Mouse (Mus musculus) intestine, embryonic 14.5 days (tissue): ENCODE results near the gene 1700012P22Rik. TPM values are rescaled to one million over a fixed set of nuclear protein-coding genes. Genes with fewer than 3 reads are reported as not detected.

Experiments used
- ATAC-seq: fragments of 200-750 bp; cut with Nextera tagmentation; replicated peaks from 2 replicates; pipeline ENCODE4 v1.8.0; 2017; ENCODE audit warnings: low read depth, moderate number of reproducible peaks, moderate TSS enrichment, moderate library complexity; ENCODE audit not compliant: low FRiP score, low TSS enrichment
- DNase-seq: peaks from one replicate; pipeline ENCODE4 v3.0.0-alpha.2; 2018; ENCODE audit warnings: low spot score
- H3K27ac ChIP-seq: fragments of 300-500 bp; sonication (generic); 2 replicates; pipeline ENCODE4 v1.5.1; 2014; ENCODE audit warnings: low read depth, mild to moderate bottlenecking, control low read depth
- H3K27me3 ChIP-seq: fragments of 300-500 bp; sonication (generic); replicated peaks from 2 replicates; pipeline ENCODE4 v1.6.1; 2014; ENCODE audit warnings: low read length, control low read depth; ENCODE audit not compliant: control insufficient read depth, insufficient read depth
- H3K36me3 ChIP-seq: fragments of 300-500 bp; sonication (generic); 2 replicates; pipeline ENCODE4 v1.6.1; 2014; ENCODE audit warnings: low read length, control low read depth; ENCODE audit not compliant: control insufficient read depth, insufficient read depth
- H3K4me1 ChIP-seq: fragments of 300-500 bp; sonication (generic); replicated peaks from 2 replicates; pipeline ENCODE4 v1.6.1; 2014; ENCODE audit warnings: low read length, control low read depth, mixed read lengths; ENCODE audit not compliant: control insufficient read depth, insufficient read depth
- H3K4me2 ChIP-seq: fragments of 300-500 bp; sonication (generic); 2 replicates; pipeline ENCODE4 v1.6.1; 2014; ENCODE audit warnings: low read length
- H3K4me3 ChIP-seq: fragments of 300-500 bp; sonication (generic); 2 replicates; pipeline ENCODE4 v1.5.1; 2014; ENCODE audit warnings: low read depth, low read length, control low read depth, mixed read lengths
- H3K9ac ChIP-seq: fragments of 300-500 bp; sonication (generic); 2 replicates; pipeline ENCODE4 v1.6.1; 2014; ENCODE audit warnings: mild to moderate bottlenecking, low read length
- H3K9me3 ChIP-seq: fragments of 300-500 bp; sonication (generic); 2 replicates; pipeline ENCODE4 v1.6.1; 2016; ENCODE audit warnings: low read length, control low read depth; ENCODE audit not compliant: control insufficient read depth
- WGBS: fragments of 180-500 bp; shearing (Covaris S2); extraction: QIAGEN DNeasy Blood & Tissue Kit; methylation state at CpG from one replicate; pipeline ENCODE4 v1.1.7; 2014; 5-methylcytosine and 5-hydroxymethylcytosine counted together
- polyA plus RNA-seq: library from polyadenylated mRNA; unstranded; fragments of >200 nt; fragmentation: Nextera tagmentation; extraction: Ambion mirVana; gene quantifications from 2 replicates; pipeline ENCODE4 v1.2.1, GENCODE M21; 2014

1700012P22Rik gene
- not detected in 2 replicates for polyA plus RNA-seq

GRCm38 (mm10) chr4:144438672-144439071, at the start of gene 1700012P22Rik:
Gene 1700012P22Rik (minus strand): TSS chr4:144438772.
- Histone ChIP-seq H3K9me3 (no peaks in the 10 kb centered on the region), H3K4me1 (no peaks in the 10 kb centered on the region), H3K36me3 (no peaks in the 10 kb centered on the region), H3K9ac (no peak within 1 kb of the TSS), H3K4me3 (no peak within 1 kb of the TSS), H3K27me3 (no peaks in the 10 kb centered on the region), H3K4me2 (no peak within 1 kb of the TSS), H3K27ac (no peak within 1 kb of the TSS)
- ATAC-seq (no peak), DNase-seq (no peak)

GRCm38 (mm10) chr4:144468091-144468490, 29.5 kb upstream of the 1700012P22Rik start:
- Histone ChIP-seq H3K9me3 (no peaks in the 10 kb centered on the region), H3K27me3 (no peaks in the 10 kb centered on the region), H3K4me2 (no peak overlapping the region), H3K9ac (no peak overlapping the region), H3K36me3 (no peaks in the 10 kb centered on the region), H3K4me3 (no peak overlapping the region), H3K4me1 (no peaks in the 10 kb centered on the region), H3K27ac (no peak overlapping the region)
- DNase-seq (no peak), ATAC-seq (no peak)
- WGBS = 69% methylated on average over 1 of the region's 1 CpGs

- DNase-seq (no peak), ATAC-seq (no peak)
- H3K9ac ChIP-seq = no peak overlapping the region
- no peaks in the 10 kb centered on the region for H3K9me3 ChIP-seq
- no peaks in the 10 kb centered on the region for H3K27me3 ChIP-seq
- no peak overlapping the region for H3K27ac ChIP-seq
- no peak overlapping the region for H3K4me2 ChIP-seq
- no peak overlapping the region for H3K4me3 ChIP-seq
- H3K4me1 ChIP-seq = no peaks in the 10 kb centered on the region
- no peaks in the 10 kb centered on the region for H3K36me3 ChIP-seq
- 79% methylated on average over 2 of the region's 2 CpGs for WGBS
Observed at GRCm38 (mm10) chr4:144465206-144465605, 26.6 kb upstream of the 1700012P22Rik start.

GRCm38 (mm10) chr4:144463656-144464055, 25.1 kb upstream of the 1700012P22Rik start, which contains the start of gene Aadacl3:
Gene Aadacl3 (minus strand): TSS chr4:144463756.
- H3K4me2 ChIP-seq = no peak within 1 kb of the TSS
- DNase-seq (no peak), ATAC-seq (no peak)
- no peaks in the 10 kb centered on the region for H3K9me3 ChIP-seq
- no peaks in the 10 kb centered on the region for H3K27me3 ChIP-seq
- H3K27ac ChIP-seq = no peak within 1 kb of the TSS
- H3K36me3 ChIP-seq = no peaks in the 10 kb centered on the region
- no peak within 1 kb of the TSS for H3K9ac ChIP-seq
- no peaks in the 10 kb centered on the region for H3K4me1 ChIP-seq
- WGBS = 73% methylated on average over 3 of the region's 3 CpGs
- H3K4me3 ChIP-seq = no peak within 1 kb of the TSS

DNA sequence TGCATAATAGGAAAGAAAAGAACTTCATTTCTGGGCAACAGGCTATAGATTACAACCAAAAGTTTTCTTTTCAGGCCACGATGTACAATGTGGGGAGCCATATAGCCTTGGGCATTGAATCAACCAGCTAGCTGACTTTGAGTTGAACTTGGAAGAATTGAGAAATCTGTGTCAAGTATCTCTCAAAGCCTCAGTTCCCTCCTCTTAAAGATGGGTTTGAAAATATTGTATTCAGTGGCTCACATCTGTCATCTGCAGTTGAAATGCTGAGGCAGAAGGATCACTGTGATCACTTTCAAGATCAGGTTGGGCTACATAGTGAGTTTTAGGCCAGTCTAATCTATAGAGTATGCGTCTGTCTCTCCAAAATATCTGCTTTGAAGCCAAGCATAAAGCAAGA, 14.6 kb upstream of the 1700012P22Rik start, which contains the start of gene Gm9944:
Gene Gm9944, minus strand, starts transcription at position 101 of the 400 bp plus-strand sequence.
- ATAC-seq (no peak), DNase-seq (no peak)
- Histone ChIP-seq H3K9ac (no peak within 1 kb of the TSS), H3K4me2 (no peak within 1 kb of the TSS), H3K9me3 (no peaks in the 10 kb centered on the region), H3K36me3 (no peaks in the 10 kb centered on the region), H3K27ac (no peak within 1 kb of the TSS), H3K27me3 (no peaks in the 10 kb centered on the region), H3K4me3 (no peak within 1 kb of the TSS), H3K4me1 (no peaks in the 10 kb centered on the region)
- WGBS = 71% methylated on average over 2 of the region's 2 CpGs

DNA sequence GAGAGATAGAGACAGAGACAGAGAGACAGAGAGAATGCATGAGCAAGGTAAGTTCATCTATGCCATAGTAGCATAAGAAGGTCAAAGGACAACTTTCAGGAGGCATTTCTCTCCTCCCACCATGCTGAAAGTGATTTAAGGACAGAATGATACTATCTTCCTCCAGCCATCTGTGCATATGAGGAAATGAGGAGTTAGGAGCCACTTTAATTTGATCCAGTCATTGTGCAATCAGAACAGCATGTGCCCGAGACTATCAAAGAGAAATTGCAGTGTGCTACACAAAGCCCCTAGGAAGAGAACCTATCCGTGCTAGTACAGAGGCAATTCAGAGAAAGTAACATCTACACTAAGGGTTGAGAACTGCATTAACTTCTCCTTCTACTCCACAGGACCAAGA, 10.0 kb upstream of the 1700012P22Rik start:
- Histone ChIP-seq H3K36me3 (no peaks in the 10 kb centered on the region), H3K27me3 (no peaks in the 10 kb centered on the region), H3K9ac (no peak overlapping the region), H3K4me3 (no peak overlapping the region), H3K9me3 (no peaks in the 10 kb centered on the region), H3K27ac (no peak overlapping the region), H3K4me1 (no peaks in the 10 kb centered on the region), H3K4me2 (no peak overlapping the region)
- 80% methylated on average over 2 of the region's 2 CpGs for WGBS
- DNase-seq (no peak), ATAC-seq (no peak)

- WGBS = 64% methylated on average over 1 of the region's 1 CpGs
- no peak overlapping the region for H3K27ac ChIP-seq
- no peaks in the 10 kb centered on the region for H3K4me1 ChIP-seq
- no peak overlapping the region for H3K4me3 ChIP-seq
- ATAC-seq = no peak
- H3K9me3 ChIP-seq = no peaks in the 10 kb centered on the region
- H3K4me2 ChIP-seq = no peak overlapping the region
- DNase-seq = no peak
- H3K36me3 ChIP-seq = no peaks in the 10 kb centered on the region
- no peak overlapping the region for H3K9ac ChIP-seq
- no peaks in the 10 kb centered on the region for H3K27me3 ChIP-seq
Observed at GRCm38 (mm10) chr4:144441582-144441981, 3.0 kb upstream of the 1700012P22Rik start.

DNA sequence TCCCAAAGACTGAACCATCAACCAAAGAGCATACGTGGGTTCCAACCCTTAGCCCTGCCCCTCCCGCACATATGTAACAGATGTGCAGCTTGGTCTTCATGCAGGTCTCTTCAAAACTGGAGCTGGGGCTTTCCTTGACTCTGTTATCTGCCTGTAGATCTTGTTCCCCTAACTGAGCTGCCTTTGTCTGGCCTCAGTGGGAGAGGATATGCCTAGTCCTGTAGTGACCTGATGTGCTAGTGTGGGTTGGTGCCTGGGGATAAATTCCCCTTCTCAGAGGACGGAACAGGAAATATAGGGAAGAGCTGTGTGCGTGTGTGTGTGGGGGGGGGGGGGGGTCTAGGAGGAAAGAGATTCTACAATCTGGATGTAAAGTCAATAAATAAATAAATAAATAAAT, 2.5 kb upstream of the 1700012P22Rik start:
- Histone ChIP-seq H3K36me3 (no peaks in the 10 kb centered on the region), H3K9me3 (no peaks in the 10 kb centered on the region), H3K4me2 (no peak overlapping the region), H3K4me3 (no peak overlapping the region), H3K27me3 (no peaks in the 10 kb centered on the region), H3K9ac (no peak overlapping the region), H3K27ac (no peak overlapping the region), H3K4me1 (no peaks in the 10 kb centered on the region)
- DNase-seq (no peak), ATAC-seq (no peak)
- 90% methylated on average over 4 of the region's 4 CpGs for WGBS

DNA sequence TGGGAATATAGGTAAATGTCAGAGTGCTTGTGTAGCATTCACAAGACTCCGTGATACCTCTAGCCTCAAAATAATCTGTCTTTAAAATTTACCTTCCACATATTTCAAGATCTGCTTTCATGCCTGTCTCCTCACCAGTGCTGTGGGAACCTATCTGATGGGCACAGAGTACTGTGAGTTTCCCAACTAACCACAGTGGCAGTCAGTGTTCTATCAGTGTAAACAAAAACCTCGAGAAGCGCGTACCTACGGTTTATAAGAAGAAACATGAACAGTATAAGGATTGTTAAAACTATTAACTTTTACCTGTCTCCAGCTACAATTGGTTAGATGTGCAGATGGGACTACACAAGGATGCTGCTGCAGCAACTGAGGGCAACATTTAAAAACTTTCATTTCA, 5.4 kb downstream of the 1700012P22Rik start:
- H3K4me3 ChIP-seq = no peak overlapping the region
- no peaks in the 10 kb centered on the region for H3K27me3 ChIP-seq
- ATAC-seq (no peak), DNase-seq (no peak)
- WGBS = 78% methylated on average over 5 of the region's 5 CpGs
- H3K9ac ChIP-seq = no peak overlapping the region
- H3K4me2 ChIP-seq = no peak overlapping the region
- no peak overlapping the region for H3K27ac ChIP-seq
- no peaks in the 10 kb centered on the region for H3K36me3 ChIP-seq
- H3K9me3 ChIP-seq = no peaks in the 10 kb centered on the region
- H3K4me1 ChIP-seq = no peaks in the 10 kb centered on the region
